Mouse (Mus musculus) C2C12 (cell line): ENCODE measurements at regions not wholly inside any gene's neighbourhood (a gene's known extent, or its start where the extent isn't known, plus 50 kb on each side); places are given as distances from the start of the nearest gene placed in this dataset.
A peak's percentile ranks its signal among the peaks of the same experiment; 100 is the strongest.

ENCODE experiments used
- H3K27me3 ChIP-seq: one replicate; pipeline ENCODE4 v1.6.1; 2011; ENCODE audit not compliant: control insufficient read depth, insufficient read depth, insufficient read length
- H3K36me3 ChIP-seq: one replicate; pipeline ENCODE4 v1.6.1; 2011; ENCODE audit not compliant: control insufficient read depth, insufficient read depth
- H3K4me3 ChIP-seq: one replicate; pipeline ENCODE4 v1.5.1; 2011; ENCODE audit warnings: mild to moderate bottlenecking, control low read depth; ENCODE audit not compliant: poor library complexity, insufficient read depth, severe bottlenecking
- H3K79me2 ChIP-seq: one replicate; pipeline ENCODE4 v1.6.1; 2011; ENCODE audit not compliant: control insufficient read depth, insufficient read depth
- H3K79me3 ChIP-seq: one replicate; pipeline ENCODE4 v1.6.1; 2011; ENCODE audit warnings: low read depth, control low read depth
- H3ac ChIP-seq: one replicate; pipeline ENCODE3; 2011; ENCODE audit warnings: low read depth; ENCODE audit not compliant: control insufficient read depth, insufficient read length
- CEBPB ChIP-seq: IDR thresholded peaks from one replicate; pipeline ENCODE4 v1.6.1; 2011; ENCODE audit warnings: low read depth, mild to moderate bottlenecking, control low read depth, moderate library complexity
- CTCF ChIP-seq: IDR thresholded peaks from one replicate; pipeline ENCODE4 v1.5.1; 2011; ENCODE audit not compliant: control insufficient read depth, insufficient read depth, insufficient read length
- FOSL1 ChIP-seq: IDR thresholded peaks from one replicate; pipeline ENCODE4 v1.8.0; 2011; ENCODE audit warnings: mild to moderate bottlenecking, low read length; ENCODE audit not compliant: poor library complexity, insufficient read depth, severe bottlenecking
- MAX ChIP-seq: IDR thresholded peaks from one replicate; pipeline ENCODE4 v1.6.1; 2011; ENCODE audit warnings: mild to moderate bottlenecking, control low read depth
- MYOD1 ChIP-seq: IDR thresholded peaks from one replicate; pipeline ENCODE4 v1.6.1; 2011; ENCODE audit warnings: low read depth; ENCODE audit not compliant: control insufficient read depth, insufficient read length
- MYOG ChIP-seq: IDR thresholded peaks from one replicate; pipeline ENCODE4 v1.6.1; 2011; ENCODE audit not compliant: control insufficient read depth, insufficient read length; ENCODE audit errors: extremely low read depth
- USF1 ChIP-seq: IDR thresholded peaks from one replicate; pipeline ENCODE4 v1.6.1; 2011; ENCODE audit warnings: low read depth, mild to moderate bottlenecking, control low read depth, moderate library complexity

- H3ac ChIP-seq = no peak overlapping the region
- no peaks in the 10 kb centered on the region for H3K79me2 ChIP-seq
- TF ChIP-seq CEBPB = no peak
- TF ChIP-seq MYOG = no peak
- no peak for TF ChIP-seq FOSL1
- no peak for TF ChIP-seq MAX
- no peak for TF ChIP-seq CTCF
- TF ChIP-seq USF1 = no peak
- no peak for TF ChIP-seq MYOD1
- no peaks in the 10 kb centered on the region for H3K36me3 ChIP-seq
- no peaks in the 10 kb centered on the region for H3K27me3 ChIP-seq
- H3K4me3 ChIP-seq = no peak overlapping the region
- no peaks in the 10 kb centered on the region for H3K79me3 ChIP-seq
Measured at GRCm38 (mm10) chr9:92767532-92767931, 225.5 kb downstream of the Plod2 start.

- Histone ChIP-seq H3K79me2 (no peaks in the 10 kb centered on the region), H3K27me3 (no peaks in the 10 kb centered on the region), H3K4me3 (no peak overlapping the region), H3ac (no peak overlapping the region), H3K36me3 (no peaks in the 10 kb centered on the region), H3K79me3 (no peaks in the 10 kb centered on the region)
- TF ChIP-seq USF1 = no peak
- no peak for TF ChIP-seq FOSL1
- no peak for TF ChIP-seq MYOD1
- TF ChIP-seq CEBPB = no peak
- TF ChIP-seq MYOG = no peak
- TF ChIP-seq MAX = no peak
- no peak for TF ChIP-seq CTCF
Measured at GRCm38 (mm10) chr9:92768432-92768831, 226.4 kb downstream of the Plod2 start.

- H3K79me2 ChIP-seq = no peaks in the 10 kb centered on the region
- TF ChIP-seq MYOD1 (no peak), CTCF (peak; percentile 3)
- H3K27me3 ChIP-seq = no peaks in the 10 kb centered on the region
- no peaks in the 10 kb centered on the region for H3K36me3 ChIP-seq
- H3ac ChIP-seq = no peak overlapping the region
- no peaks in the 10 kb centered on the region for H3K79me3 ChIP-seq
- no peak overlapping the region for H3K4me3 ChIP-seq
Measured at GRCm38 (mm10) chr9:92769528-92769927, 227.5 kb downstream of the Plod2 start.

- H3K4me3 ChIP-seq = no peak overlapping the region
- no peaks in the 10 kb centered on the region for H3K79me2 ChIP-seq
- H3K27me3 ChIP-seq = no peaks in the 10 kb centered on the region
- no peak overlapping the region for H3ac ChIP-seq
- TF ChIP-seq FOSL1 = no peak
- H3K36me3 ChIP-seq = no peaks in the 10 kb centered on the region
- no peaks in the 10 kb centered on the region for H3K79me3 ChIP-seq
Measured at GRCm38 (mm10) chr9:92771002-92771401, 229.0 kb downstream of the Plod2 start.

GRCm38 (mm10) chr9:92771716-92772115 is 229.7 kb downstream of the Plod2 start:
- Histone ChIP-seq H3K27me3 (no peaks in the 10 kb centered on the region), H3K4me3 (no peak overlapping the region), H3ac (no peak overlapping the region), H3K79me2 (no peaks in the 10 kb centered on the region), H3K79me3 (no peaks in the 10 kb centered on the region), H3K36me3 (no peaks in the 10 kb centered on the region)
- TF ChIP-seq MYOD1 (no peak), USF1 (no peak), CTCF (no peak), MYOG (no peak), FOSL1 (no peak), MAX (no peak), CEBPB (no peak)

GRCm38 (mm10) chr9:92782922-92783454 is 241.0 kb downstream of the Plod2 start:
- H3K79me3 ChIP-seq = no peaks in the 10 kb centered on the region
- H3K27me3 ChIP-seq = no peaks in the 10 kb centered on the region
- no peaks in the 10 kb centered on the region for H3K79me2 ChIP-seq
- no peak overlapping the region for H3ac ChIP-seq
- H3K4me3 ChIP-seq = no peak overlapping the region
- TF ChIP-seq MYOD1 (no peak), CTCF (no peak), USF1 (no peak), CEBPB (no peak), MAX (no peak), FOSL1 (no peak), MYOG (no peak)
- no peaks in the 10 kb centered on the region for H3K36me3 ChIP-seq
